Mouse (Mus musculus) E14TG2a.4 (cell line): ENCODE results near the gene Zbtb18.
"Not testable (repeated sequence)": the region's sequence is repeated elsewhere in the genome, so short reads cannot be mapped to it uniquely, and the experiment has no call there.

Experiments used
- CTCF ChIP-seq: conservative IDR thresholded peaks from 2 replicates; pipeline ENCODE4 v1.5.1; 2014; ENCODE audit warnings: low read length
- POU5F1 ChIP-seq: IDR thresholded peaks from 2 replicates; pipeline ENCODE4 v1.6.1; 2014; ENCODE audit warnings: low read length, borderline replicate concordance

GRCm38 (mm10) chr1:177449857-177450256 lies 7.7 kb downstream of the Zbtb18 start:
- not testable (repeated sequence) for TF ChIP-seq CTCF, POU5F1
